Mouse (Mus musculus): ENCODE results near the gene Nlrp2. TPM values are rescaled to one million over a fixed set of nuclear protein-coding genes. Genes with fewer than 3 reads are reported as not detected.
A peak's percentile ranks its signal among the peaks of the same experiment; 100 is the strongest.

The Nlrp2 gene
- total and polyA plus RNA-seq, 3 experiments: not detected

DNA sequence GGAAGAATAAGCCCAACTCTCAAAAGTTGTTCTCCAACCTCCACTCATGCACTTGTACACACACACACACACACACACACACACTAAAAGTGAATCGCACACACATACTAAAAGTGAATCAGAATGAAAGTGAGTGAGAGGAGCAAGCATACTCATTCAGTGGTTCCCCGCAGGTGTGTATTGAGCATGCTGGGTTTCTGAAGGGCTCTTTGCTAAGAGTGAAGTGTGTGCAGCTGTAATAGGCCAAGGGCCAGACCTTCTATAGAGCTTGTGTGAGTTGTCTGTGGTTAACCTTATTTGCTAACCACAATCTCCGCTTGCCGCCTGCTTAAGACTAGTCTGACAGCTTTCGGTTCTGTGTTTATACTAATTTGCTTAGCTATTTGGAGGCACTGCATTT, 12.8 kb upstream of the Nlrp2 start:
- Histone ChIP-seq H3K9me3 (replicated peaks; ENCODE audit: low read length) (peaks cover 11% of the 10 kb centered on the region), H3K9ac (ENCODE audit: insufficient read depth, low read depth) (no peak overlapping the region), H3K4me2 (ENCODE audit: insufficient read depth, low read depth, poor library complexity, severe bottlenecking) (no peak overlapping the region), H3K79me2 (replicated peaks; ENCODE audit: control insufficient read depth, extremely low read depth, insufficient read depth, poor library complexity, severe bottlenecking) (no peaks in the 10 kb centered on the region), H3K4me1 (ENCODE audit: control insufficient read depth in 1 of 2, insufficient read depth in 2 of 2) (peaks cover 12 to 30% of the 10 kb centered on the region in 2 experiments; a peak in 3 of 4 replicates), H3K36me3 (replicated peaks in 1 of 2; ENCODE audit: control insufficient read depth in 1 of 2, insufficient read depth in 1 of 2, low read length in 1 of 2) (no peaks in the 10 kb centered on the region), H3K27me3 (replicated peaks) (peaks cover 6% of the 10 kb centered on the region), H3K4me3 (replicated peaks in 1 of 3; ENCODE audit: low read depth in 2 of 3, low read length in 2 of 3, poor library complexity in 1 of 3) (no peak overlapping the region), H3K27ac (ENCODE audit: insufficient read depth, low read depth) (no peak overlapping the region)
- DNase-seq (ENCODE audit: extremely low read depth): peak; percentile 96
- in situ Hi-C loops (cut with MboI; ENCODE audit: low pct_ligation_motif_present, low pct_unique_long_range_greater_than_20kb, low sequenced_read_pairs): no loop called here
- TF ChIP-seq MXI1 (IDR thresholded peaks at IDR 0.05; ENCODE audit: low read depth, low read length) (no peak), ZMIZ1 (IDR thresholded peaks at IDR 0.05; ENCODE audit: low read depth, low read length) (no peak), USF2 (conservative IDR thresholded peaks at IDR 0.05; ENCODE audit: low read depth, low read length) (no peak), IRF4 (IDR thresholded peaks at IDR 0.05; ENCODE audit: low read depth, low read length) (peak; percentile 82), ELF1 (IDR thresholded peaks at IDR 0.05; ENCODE audit: low read depth, low read length) (no peak), MAZ (IDR thresholded peaks at IDR 0.05; ENCODE audit: low read depth, low read length) (no peak), TBP (conservative IDR thresholded peaks at IDR 0.05; ENCODE audit: low read depth, low read length) (no peak), POLR2AphosphoS2 (IDR thresholded peaks at IDR 0.05; ENCODE audit: low read depth, low read length) (no peak), MAX (IDR thresholded peaks at IDR 0.05; ENCODE audit: low read length) (peak; percentile 76; the same call in 1 of the 2 replicates), TCF12 (IDR thresholded peaks at IDR 0.05; ENCODE audit: low read depth, low read length) (peak; percentile 78; the same call in 1 of the 2 replicates), CHD2 (IDR thresholded peaks at IDR 0.05; ENCODE audit: low read length) (no peak), POLR2A (IDR thresholded peaks at IDR 0.05; ENCODE audit: low read depth, low read length) (no peak), CHD1 (IDR thresholded peaks at IDR 0.05; ENCODE audit: low read depth, low read length) (no peak), BHLHE40 (IDR thresholded peaks at IDR 0.05; ENCODE audit: low read depth, low read length) (peak; percentile 84), JUND (conservative IDR thresholded peaks at IDR 0.05; ENCODE audit: low read depth, low read length) (peak; percentile 84), MEF2A (IDR thresholded peaks at IDR 0.05; ENCODE audit: borderline replicate concordance, low read depth, low read length) (peak; percentile 69), USF1 (IDR thresholded peaks at IDR 0.05; ENCODE audit: low read depth, low read length) (no peak), ZNF384 (IDR thresholded peaks at IDR 0.05; ENCODE audit: low read depth, low read length) (no peak), EP300 (IDR thresholded peaks at IDR 0.05; ENCODE audit: low read length) (peak; percentile 82), E2F4 (IDR thresholded peaks at IDR 0.05; ENCODE audit: insufficient replicate concordance, low read depth, low read length) (no peak), PAX5 (IDR thresholded peaks at IDR 0.05; ENCODE audit: low read length) (no peak), RAD21 (IDR thresholded peaks at IDR 0.05; ENCODE audit: low read depth, low read length) (no peak; the same call in 1 of the 2 replicates), MYC (IDR thresholded peaks at IDR 0.05; ENCODE audit: low read depth, low read length) (peak; percentile 4; the same call in 1 of the 2 replicates), MAFK (IDR thresholded peaks at IDR 0.05; ENCODE audit: insufficient replicate concordance, low read length) (peak; percentile 86), ETS1 (conservative IDR thresholded peaks at IDR 0.05; ENCODE audit: low read depth, low read length) (peak; percentile 57; the same call in 1 of the 2 replicates), JUN (IDR thresholded peaks at IDR 0.05; ENCODE audit: insufficient read depth, low read depth, low read length) (peak; percentile 32; the same call in 1 of the 2 replicates), NELFE (IDR thresholded peaks at IDR 0.05; ENCODE audit: low read depth, low read length) (no peak), GABPA (IDR thresholded peaks at IDR 0.05; ENCODE audit: insufficient replicate concordance, low read depth, low read length) (no peak), RCOR1 (conservative IDR thresholded peaks at IDR 0.05; ENCODE audit: low read depth, low read length) (0 out of 2 replicates have a peak, but pooled peaks have one; percentile 39), UBTF (IDR thresholded peaks at IDR 0.05; ENCODE audit: low read depth, low read length) (no peak)
- dilution Hi-C loops (cut with MboI; ENCODE audit: extremely low pct_ligation_motif_present, extremely low pct_unique_long_range_greater_than_20kb, low sequenced_read_pairs): no loop called here

Measured in CH12.LX (cell line).